Mouse (Mus musculus) liver, postnatal 0 days (tissue): ENCODE data around the gene Cops7b.

Experiments used
- CTCF ChIP-seq: sonication (generic); IDR thresholded peaks from 2 replicates; pipeline ENCODE4 v1.5.1; 2016; ENCODE audit warnings: antibody characterized with exemption, low read depth
- EP300 ChIP-seq: IDR thresholded peaks from 2 replicates; pipeline ENCODE4 v1.6.1; 2016; ENCODE audit warnings: antibody characterized with exemption, low read depth, mild to moderate bottlenecking

DNA sequence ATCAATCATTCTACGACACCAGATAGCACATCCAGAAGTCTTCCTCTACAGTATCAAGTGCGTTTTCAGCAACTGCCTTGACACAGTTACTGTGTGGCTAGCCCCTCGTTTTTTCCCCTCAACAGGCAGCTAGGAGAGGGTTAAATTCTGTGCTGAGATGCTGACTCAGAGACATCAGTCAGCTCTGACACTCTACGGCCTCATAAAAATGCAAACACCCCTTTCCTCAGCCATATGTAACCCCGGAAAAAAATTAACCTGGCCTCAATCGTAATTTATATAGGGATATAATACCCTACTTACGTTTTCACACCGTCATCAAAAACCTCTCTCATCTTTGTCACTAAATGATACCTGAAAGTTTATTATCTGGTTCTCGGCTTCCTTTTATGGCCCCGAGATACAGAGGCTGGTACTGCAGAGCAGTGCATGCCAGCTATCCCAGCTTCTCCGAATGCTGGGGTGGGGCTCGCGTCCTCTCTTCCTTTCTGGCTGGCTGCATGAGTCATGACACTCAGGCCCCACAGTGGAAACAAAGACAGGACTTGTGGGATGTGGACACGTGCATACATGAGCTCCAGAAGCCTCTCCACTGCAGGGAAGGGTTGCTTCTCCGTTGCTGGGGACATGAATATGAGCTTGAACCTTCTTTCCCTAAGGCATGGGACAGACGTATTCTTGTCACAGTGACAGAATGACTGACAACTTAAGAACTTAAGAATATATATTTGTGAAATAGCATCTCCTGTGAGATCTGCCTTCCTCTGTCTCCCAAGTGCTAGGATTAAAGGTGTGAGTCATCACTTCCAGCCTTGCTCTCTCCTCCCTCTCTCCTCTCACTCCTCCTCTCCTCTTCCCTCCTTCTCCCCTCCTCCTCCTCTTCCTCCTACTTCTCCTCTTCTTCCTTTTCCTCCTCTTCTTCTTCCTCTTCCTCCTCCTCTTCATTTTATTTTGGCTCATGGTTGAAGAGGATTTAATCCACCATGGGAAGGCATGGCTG lies 40.6 kb downstream of the Cops7b start:
- TF ChIP-seq CTCF (no peak), EP300 (no peak)
